Mouse (Mus musculus) G1E (cell line): Measurements from ENCODE around the gene Tceal3. TPM values are rescaled to one million over a fixed set of nuclear protein-coding genes. Genes with fewer than 3 reads are reported as not detected.
"Not testable (repeated sequence)": the region's sequence is repeated elsewhere in the genome, so short reads cannot be mapped to it uniquely, and the experiment has no call there.

ENCODE experiments used
- ATAC-seq: 2 replicates; pipeline ENCODE4 v1.8.0; 2016; ENCODE audit warnings: mild to moderate bottlenecking; ENCODE audit not compliant: insufficient number of reproducible peaks, poor library complexity, low FRiP score, severe bottlenecking; ENCODE audit errors: extremely low read depth
- DNase-seq: peaks from one replicate; pipeline ENCODE4 v3.0.0; 2012; ENCODE audit warnings: low spot score
- H3K27me3 ChIP-seq: 2 replicates; pipeline ENCODE4 v1.6.1; 2012; ENCODE audit warnings: mild to moderate bottlenecking, low read length, inconsistent platforms; ENCODE audit not compliant: insufficient read depth
- H3K36me3 ChIP-seq: replicated peaks from 2 replicates; pipeline ENCODE3; 2012; ENCODE audit warnings: mild to moderate bottlenecking, inconsistent platforms
- H3K4me1 ChIP-seq: 2 replicates; pipeline ENCODE4 v1.6.1; 2012; ENCODE audit warnings: low read depth, low read length, inconsistent platforms, mixed read lengths; ENCODE audit not compliant: insufficient read depth
- H3K4me3 ChIP-seq: 2 replicates; pipeline ENCODE4 v1.5.1; 2012; ENCODE audit warnings: low read depth, mild to moderate bottlenecking, inconsistent platforms, low read length, moderate library complexity, mixed read lengths
- H3K9me3 ChIP-seq: replicated peaks from 2 replicates; pipeline ENCODE4 v1.6.1; 2012; ENCODE audit warnings: inconsistent platforms
- CTCF ChIP-seq: IDR thresholded peaks from 2 replicates; pipeline ENCODE4 v1.5.1; 2012; ENCODE audit warnings: low read depth, low read length, inconsistent platforms, mixed read lengths
- GATA1 ChIP-seq: IDR thresholded peaks from 2 replicates; pipeline ENCODE4 v1.6.1; 2012; ENCODE audit warnings: borderline replicate concordance, low read length, inconsistent platforms, mixed read lengths
- GATA2 ChIP-seq: IDR thresholded peaks from 2 replicates; pipeline ENCODE4 v1.6.1; 2012; ENCODE audit warnings: low read depth, low read length, inconsistent platforms, borderline replicate concordance
- POLR2AphosphoS5 ChIP-seq: IDR thresholded peaks from 2 replicates; pipeline ENCODE4 v1.6.1; 2012; ENCODE audit warnings: low read depth, low read length, inconsistent platforms; ENCODE audit not compliant: insufficient replicate concordance
- TAL1 ChIP-seq: conservative IDR thresholded peaks from 2 replicates; pipeline ENCODE4 v1.6.1; 2012; ENCODE audit warnings: low read depth, low read length, inconsistent platforms, mixed read lengths
- polyA plus RNA-seq: library from polyadenylated mRNA; stranded (reverse); fragments of >175 nt; gene quantifications from 2 replicates; pipeline ENCODE4 v1.2.3, GENCODE M21; 2012
- total RNA-seq, 2 experiments: library from RNA; stranded (forward) in 1 of 2; stranded (reverse) in 1 of 2; fragments of 200-1000 nt in 1 of 2; fragments of >200 nt in 1 of 2; fragmentation: Nextera tagmentation in 1 of 2; gene quantifications; 2 replicates each; pipeline ENCODE4 v1.2.3; 2014 to 2017

The Tceal3 gene
- total and polyA plus RNA-seq, 3 experiments: 0.11 TPM; not detected in 2

DNA sequence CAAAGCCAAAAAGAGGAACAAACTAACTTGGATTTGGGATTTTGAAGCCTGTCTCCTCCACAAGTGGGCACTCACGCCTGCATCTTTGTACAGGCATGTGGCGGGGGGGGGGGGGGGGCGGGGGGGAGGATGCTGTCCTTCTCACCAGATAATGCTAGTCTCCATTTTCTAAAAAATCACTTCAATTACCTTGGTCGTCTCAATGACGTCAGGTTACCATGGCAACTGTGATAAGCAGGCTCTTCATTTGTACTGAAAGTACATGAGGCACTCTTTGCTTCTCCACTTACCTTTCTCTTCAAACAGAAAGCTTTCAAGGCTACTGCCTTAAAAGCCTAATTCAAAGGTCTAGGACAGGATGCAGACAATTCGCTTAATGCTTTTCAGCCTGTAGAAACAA, 49.1 kb downstream of the Tceal3 start:
- ATAC-seq (no peak), DNase-seq (no peak)
- H3K27me3 ChIP-seq: no peaks in the 10 kb centered on the region
- H3K4me3 ChIP-seq: no peak overlapping the region
- TF ChIP-seq GATA1 (no peak), POLR2AphosphoS5 (no peak), CTCF (no peak), GATA2 (no peak), TAL1 (no peak)
- no peaks in the 10 kb centered on the region for H3K36me3 ChIP-seq
- H3K9me3 ChIP-seq: no peaks in the 10 kb centered on the region
- H3K4me1 ChIP-seq: no peaks in the 10 kb centered on the region

DNA sequence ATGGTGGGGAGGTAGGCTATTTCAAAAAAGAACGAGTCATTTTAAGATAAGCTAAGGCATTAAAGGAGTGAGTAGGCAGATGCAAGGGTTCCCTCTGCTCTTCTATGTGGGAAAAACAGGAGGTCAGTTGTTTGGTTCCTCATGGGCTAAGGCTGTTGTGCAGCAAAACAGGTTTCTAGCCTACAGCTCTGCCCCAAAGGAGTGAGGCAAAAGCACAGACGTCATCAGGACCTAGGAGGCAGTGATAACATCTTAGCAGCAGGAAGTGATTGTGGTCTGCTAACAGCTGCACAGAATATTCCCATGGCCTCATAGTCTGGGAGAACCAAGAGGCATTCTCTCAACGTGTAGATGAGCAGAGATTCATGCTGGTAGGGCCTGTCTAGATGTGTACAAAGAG, 55.2 kb downstream of the Tceal3 start:
- not testable (repeated sequence) for DNase-seq, H3K4me3 ChIP-seq

DNA sequence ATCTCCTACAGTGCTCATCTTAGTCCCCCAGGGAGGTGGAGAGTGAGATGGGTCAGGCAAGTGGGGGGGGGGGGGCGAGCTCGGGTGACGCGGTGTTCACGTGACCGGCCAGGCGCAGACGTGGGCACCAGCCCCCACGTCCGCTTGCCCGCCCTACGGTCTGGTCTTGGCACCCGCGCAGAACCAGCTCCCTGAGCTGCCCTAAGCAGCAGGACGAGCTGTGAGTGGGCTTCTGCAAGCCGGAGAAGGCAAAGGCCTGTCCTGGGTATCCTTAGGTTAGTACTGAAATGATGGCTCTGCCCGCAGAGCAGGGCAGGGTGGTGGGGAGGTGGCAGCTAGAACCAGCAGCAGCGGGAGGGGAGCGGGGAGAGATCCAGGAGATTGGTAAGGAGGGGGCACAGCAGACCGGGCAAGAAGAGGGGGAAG, 75.7 kb downstream of the Tceal3 start:
- Histone ChIP-seq H3K36me3 (no peaks in the 10 kb centered on the region), H3K4me1 (no peaks in the 10 kb centered on the region), H3K4me3 (no peak overlapping the region), H3K9me3 (no peaks in the 10 kb centered on the region), H3K27me3 (no peaks in the 10 kb centered on the region)
- no peak for TF ChIP-seq CTCF
- no peak for TF ChIP-seq GATA2
- TF ChIP-seq TAL1: no peak
- no peak for TF ChIP-seq GATA1
- TF ChIP-seq POLR2AphosphoS5: no peak
- ATAC-seq: no peak
- DNase-seq: no peak

More for the DNA sequence above, 55.2 kb downstream of the Tceal3 start:
- H3K36me3 ChIP-seq, H3K27me3 ChIP-seq, H3K9me3 ChIP-seq, H3K4me1 ChIP-seq, ATAC-seq: not testable (repeated sequence)

DNA sequence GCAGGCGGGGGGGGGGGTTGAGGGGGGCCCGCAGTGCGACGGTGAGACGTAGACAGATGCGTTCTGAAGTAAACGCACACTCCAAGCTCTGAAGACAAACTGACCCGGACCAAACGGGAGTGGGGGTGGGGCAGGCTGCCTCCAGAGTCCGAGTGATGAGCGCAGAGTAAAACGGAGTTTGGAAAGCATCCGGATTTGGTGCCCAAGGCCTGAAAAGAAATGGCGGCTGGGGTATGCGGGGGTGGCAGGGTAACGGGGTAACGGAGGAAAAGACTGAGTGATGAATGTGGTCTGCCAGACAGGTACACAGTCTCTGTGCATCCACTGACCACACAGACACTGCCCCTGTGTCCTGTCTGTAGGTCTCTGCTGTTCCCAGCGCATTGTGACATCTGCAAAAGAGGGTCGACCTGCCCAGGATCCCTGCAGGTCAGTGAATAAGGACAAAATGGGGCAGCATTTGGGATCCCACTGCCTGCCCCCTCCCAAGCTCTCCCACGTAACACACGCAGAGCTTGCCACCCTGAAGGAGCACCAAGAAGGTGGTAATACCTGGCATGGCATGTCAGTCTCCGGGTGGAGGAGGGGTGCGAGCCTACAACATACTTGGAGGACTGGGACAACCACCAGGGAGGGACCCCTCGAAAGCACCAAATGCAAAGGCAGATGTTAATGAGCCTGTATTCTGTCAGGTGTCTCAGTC, 76.3 kb downstream of the Tceal3 start:
- H3K4me3 ChIP-seq, H3K27me3 ChIP-seq, H3K36me3 ChIP-seq, DNase-seq, H3K9me3 ChIP-seq, H3K4me1 ChIP-seq, ATAC-seq: not testable (repeated sequence)

DNA sequence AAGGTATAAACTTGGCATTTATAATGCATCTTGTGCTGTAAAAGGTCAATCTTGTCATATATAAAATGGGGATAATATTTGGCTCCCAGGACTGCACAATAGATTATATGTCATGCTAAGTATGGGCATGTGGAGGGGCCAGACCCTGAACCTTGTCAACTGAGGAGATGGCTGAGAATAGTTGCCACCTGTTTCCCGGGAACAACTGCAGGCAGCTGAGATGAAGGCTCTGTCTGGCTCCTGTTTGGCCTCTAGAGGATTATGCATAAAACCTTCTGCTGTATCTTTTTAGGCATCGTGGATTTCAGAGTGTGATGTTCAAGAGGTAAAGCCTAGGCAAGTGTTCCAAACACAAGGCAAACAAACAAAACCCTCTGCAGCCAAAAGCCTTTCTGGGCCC, 78.2 kb downstream of the Tceal3 start:
- DNase-seq: no peak
- H3K9me3 ChIP-seq: no peaks in the 10 kb centered on the region
- H3K27me3 ChIP-seq: no peaks in the 10 kb centered on the region
- H3K4me3 ChIP-seq: no peak overlapping the region
- no peak for TF ChIP-seq POLR2AphosphoS5
- no peak for TF ChIP-seq GATA2
- TF ChIP-seq TAL1: no peak
- no peak for TF ChIP-seq CTCF
- TF ChIP-seq GATA1: no peak
- no peaks in the 10 kb centered on the region for H3K36me3 ChIP-seq
- no peaks in the 10 kb centered on the region for H3K4me1 ChIP-seq
- no peak for ATAC-seq

DNA sequence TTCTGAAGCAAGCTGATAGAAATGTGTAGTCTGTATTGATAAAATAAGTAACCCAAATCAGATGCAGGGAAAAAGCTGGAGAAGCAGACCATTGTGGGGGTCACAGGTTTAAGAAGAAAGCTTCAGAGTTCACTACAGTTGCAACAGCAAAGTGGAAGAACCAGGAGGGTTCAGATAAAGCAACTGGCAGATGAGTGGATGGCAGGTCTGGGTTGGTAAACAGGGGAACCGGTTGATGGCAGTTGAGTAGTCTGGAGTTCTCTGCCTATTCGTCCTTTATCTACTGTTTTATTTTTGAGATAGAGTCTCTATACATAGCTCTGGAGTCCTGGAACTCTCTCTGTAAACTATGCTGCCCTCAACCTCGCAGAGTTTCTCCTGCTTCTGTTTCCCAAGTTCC, 90.3 kb downstream of the Tceal3 start:
- H3K27me3 ChIP-seq: no peaks in the 10 kb centered on the region
- TF ChIP-seq GATA2 (no peak), TAL1 (no peak), POLR2AphosphoS5 (no peak), CTCF (no peak), GATA1 (no peak)
- no peak for ATAC-seq
- H3K36me3 ChIP-seq: no peaks in the 10 kb centered on the region
- H3K4me1 ChIP-seq: no peaks in the 10 kb centered on the region
- DNase-seq: no peak
- H3K9me3 ChIP-seq: no peaks in the 10 kb centered on the region
- no peak overlapping the region for H3K4me3 ChIP-seq

DNA sequence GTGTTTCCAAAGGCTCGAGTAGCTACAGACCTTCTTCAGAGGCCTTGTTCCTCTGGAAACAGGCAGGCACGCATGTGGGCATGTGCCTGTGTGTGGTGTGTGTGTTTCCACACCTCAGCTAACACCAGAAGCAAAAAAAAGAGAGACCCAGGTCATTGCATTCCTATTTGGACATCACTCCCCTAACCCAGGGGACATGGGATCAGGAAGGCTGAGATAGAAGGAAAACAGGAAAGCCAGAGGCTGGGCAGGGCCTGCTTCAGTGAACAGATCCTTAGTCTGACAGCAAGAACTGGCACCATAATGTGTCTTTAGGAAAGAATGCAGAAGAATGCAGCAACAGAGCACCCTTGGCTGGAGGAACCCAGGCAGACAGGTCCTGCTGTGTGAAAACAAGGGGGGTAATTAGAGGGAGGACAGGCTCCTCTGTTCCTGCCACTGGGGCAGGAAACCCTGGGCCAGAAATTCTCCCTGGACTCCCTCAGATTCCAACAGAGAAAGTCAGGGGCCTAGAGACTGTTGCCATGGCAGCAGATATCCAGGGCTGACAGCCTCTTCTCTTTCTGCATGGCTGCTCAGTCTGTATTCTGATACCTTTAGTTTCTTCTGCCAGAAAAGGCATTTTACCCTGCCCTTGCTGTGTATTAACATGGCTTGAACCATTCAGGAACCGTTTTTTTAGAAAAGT, 101.1 kb downstream of the Tceal3 start:
- not testable (repeated sequence) for H3K27me3 ChIP-seq, H3K36me3 ChIP-seq, ATAC-seq, H3K4me1 ChIP-seq, H3K4me3 ChIP-seq, DNase-seq, H3K9me3 ChIP-seq
